8 mouse cellular contexts compared by ENCODE assay signal in genomic region chr2:128967661-128968441, GRCm38 (mm10). TPM values are rescaled to one million over a fixed set of nuclear protein-coding genes. Genes with fewer than 3 reads are reported as not detected.
DNase-seq lines count a peak whose midpoint lies in the region; ATAC-seq and TF ChIP-seq lines count a peak whose summit lies in the region.

TSS of gene Gm10762 (minus strand) at chr2:128967725.

- under 1% methylated on average over 80 of the region's 80 CpGs for WGBS in forebrain, embryonic 10.5 days
- WGBS in heart, embryonic 15.5 days: under 1% methylated on average over 58 of the region's 80 CpGs
- WGBS in liver, embryonic 16.5 days (ENCODE audit: insufficient replicate concordance): under 1% methylated on average over 65 of the region's 80 CpGs
- under 1% methylated on average over 74 of the region's 80 CpGs for WGBS in neural tube, embryonic 12.5 days
- WGBS in stomach, postnatal 0 days: under 1% methylated on average over 61 of the region's 80 CpGs

- TF ChIP-seq EP300 in stomach, postnatal 0 days (optimal IDR thresholded peaks at IDR 0.05): peak; percentile 49

- H3K9me3 ChIP-seq in forebrain, embryonic 10.5 days: no peaks in the 10 kb centered on the region
- no peaks in the 10 kb centered on the region; the same call in 1 of the 2 replicates for H3K9me3 ChIP-seq in heart, embryonic 15.5 days (replicated peaks)
- no peaks in the 10 kb centered on the region for H3K9me3 ChIP-seq in liver, embryonic 16.5 days (replicated peaks; ENCODE audit: control insufficient read depth, low read length)
- no peaks in the 10 kb centered on the region for H3K9me3 ChIP-seq in neural tube, embryonic 12.5 days
- H3K9me3 ChIP-seq in stomach, postnatal 0 days (ENCODE audit: control insufficient read depth, low read length): no peaks in the 10 kb centered on the region

- ATAC-seq in heart, embryonic 15.5 days (replicated peaks; ENCODE audit: insufficient number of reproducible peaks, insufficient read depth, low FRiP score, low read depth): peak; percentile 87
- ATAC-seq in liver, embryonic 16.5 days (ENCODE audit: low read depth): peak; percentile 78
- peak; percentile 82 for ATAC-seq in neural tube, embryonic 12.5 days (ENCODE audit: low FRiP score, low read depth)
- peak; percentile 84 for ATAC-seq in stomach, postnatal 0 days (ENCODE audit: low FRiP score, low TSS enrichment)

- H3K27ac ChIP-seq in forebrain, embryonic 10.5 days: peak within 1 kb of the TSS; percentile 100
- H3K27ac ChIP-seq in heart, embryonic 15.5 days: peak within 1 kb of the TSS; percentile 100
- peak within 1 kb of the TSS; percentile 95 for H3K27ac ChIP-seq in liver, embryonic 16.5 days (ENCODE audit: low read length)
- peak within 1 kb of the TSS; percentile 100 for H3K27ac ChIP-seq in neural tube, embryonic 12.5 days
- H3K27ac ChIP-seq in stomach, postnatal 0 days (replicated peaks): peak within 1 kb of the TSS; percentile 99

- H3K4me2 ChIP-seq in heart, embryonic 15.5 days: peak within 1 kb of the TSS; percentile 63
- H3K4me2 ChIP-seq in liver, embryonic 16.5 days (ENCODE audit: low read depth, low read length): peak within 1 kb of the TSS; percentile 83
- peak within 1 kb of the TSS; percentile 60 for H3K4me2 ChIP-seq in neural tube, embryonic 12.5 days (replicated peaks)
- peak within 1 kb of the TSS; percentile 58 for H3K4me2 ChIP-seq in stomach, postnatal 0 days (replicated peaks; ENCODE audit: low read depth)

- H3K9ac ChIP-seq in heart, embryonic 15.5 days: peak within 1 kb of the TSS; percentile 96
- H3K9ac ChIP-seq in liver, embryonic 16.5 days (ENCODE audit: low read depth, low read length): peak within 1 kb of the TSS; percentile 91
- peak within 1 kb of the TSS; percentile 98 for H3K9ac ChIP-seq in neural tube, embryonic 12.5 days
- H3K9ac ChIP-seq in stomach, postnatal 0 days (ENCODE audit: low read length): peak within 1 kb of the TSS; percentile 98

- peak; percentile 71 for DNase-seq in CD4-positive, CD25-positive, alpha-beta regulatory T cell, adult 2 months (ENCODE audit: low read depth, low spot score)
- peak; percentile 30 for DNase-seq in brain, embryonic 18.5 days (ENCODE audit: low read depth, low spot score)
- DNase-seq in forebrain, embryonic 10.5 days (ENCODE audit: extremely low spot score, low spot score): peak; percentile 87
- DNase-seq in kidney, postnatal 25 days: peak; percentile 88 to 93
- DNase-seq in stomach, postnatal 0 days (ENCODE audit: low spot score): peak; percentile 82

- peak within 1 kb of the TSS; percentile 88 for H3K4me3 ChIP-seq in forebrain, embryonic 10.5 days
- peak within 1 kb of the TSS; percentile 81 for H3K4me3 ChIP-seq in heart, embryonic 15.5 days
- H3K4me3 ChIP-seq in liver, embryonic 16.5 days (ENCODE audit: low read depth, low read length): peak within 1 kb of the TSS; percentile 76
- peak within 1 kb of the TSS; percentile 85 for H3K4me3 ChIP-seq in neural tube, embryonic 12.5 days
- H3K4me3 ChIP-seq in stomach, postnatal 0 days (ENCODE audit: low read depth, low read length): peak within 1 kb of the TSS; percentile 97

- H3K27me3 ChIP-seq in forebrain, embryonic 10.5 days (ENCODE audit: poor library complexity, severe bottlenecking): no peaks in the 10 kb centered on the region
- no peaks in the 10 kb centered on the region for H3K27me3 ChIP-seq in heart, embryonic 15.5 days
- H3K27me3 ChIP-seq in liver, embryonic 16.5 days (ENCODE audit: control insufficient read depth, insufficient read depth, low read depth, low read length): no peaks in the 10 kb centered on the region
- H3K27me3 ChIP-seq in neural tube, embryonic 12.5 days (replicated peaks): no peaks in the 10 kb centered on the region
- no peaks in the 10 kb centered on the region for H3K27me3 ChIP-seq in stomach, postnatal 0 days (ENCODE audit: control insufficient read depth, insufficient read depth, low read length)

- TF ChIP-seq CTCF in stomach, postnatal 0 days (IDR thresholded peaks at IDR 0.05; ENCODE audit: low read depth): no peak

- no peaks in the 10 kb centered on the region for H3K36me3 ChIP-seq in forebrain, embryonic 10.5 days (replicated peaks)
- H3K36me3 ChIP-seq in heart, embryonic 15.5 days: no peaks in the 10 kb centered on the region
- H3K36me3 ChIP-seq in liver, embryonic 16.5 days (ENCODE audit: control insufficient read depth, insufficient read depth): no peaks in the 10 kb centered on the region
- no peaks in the 10 kb centered on the region for H3K36me3 ChIP-seq in neural tube, embryonic 12.5 days
- no peaks in the 10 kb centered on the region for H3K36me3 ChIP-seq in stomach, postnatal 0 days (ENCODE audit: control insufficient read depth, insufficient read depth, low read length)

- peaks cover 30% of the 10 kb centered on the region for H3K4me1 ChIP-seq in forebrain, embryonic 10.5 days
- H3K4me1 ChIP-seq in heart, embryonic 15.5 days (replicated peaks): peaks cover 5% of the 10 kb centered on the region
- peaks cover 10% of the 10 kb centered on the region for H3K4me1 ChIP-seq in liver, embryonic 16.5 days (ENCODE audit: control insufficient read depth, low read depth, low read length)
- peaks cover 3% of the 10 kb centered on the region; the same call in 1 of the 2 replicates for H3K4me1 ChIP-seq in neural tube, embryonic 12.5 days
- no peaks in the 10 kb centered on the region for H3K4me1 ChIP-seq in stomach, postnatal 0 days (replicated peaks; ENCODE audit: control insufficient read depth, insufficient read depth)

RNA-seq across cellular contexts. Expression of gene Gm10762, which starts in this region (rescaled TPM):
- 15.3 and 16.3 TPM in 2 replicates for polyA plus RNA-seq in forebrain, embryonic 10.5 days (2016; fragmentation: Nextera tagmentation; extraction: Ambion mirVana)
- polyA plus RNA-seq in heart, embryonic 15.5 days (2015; fragmentation: Nextera tagmentation; extraction: Ambion mirVana): 9.7 and 11.5 TPM in 2 replicates
- polyA plus RNA-seq in liver, embryonic 16.5 days (2015; fragmentation: Nextera tagmentation; extraction: Ambion mirVana): 2.3 and 2.5 TPM in 2 replicates
- 30.2 and 30.6 TPM in 2 replicates for polyA plus RNA-seq in neural tube, embryonic 12.5 days (2016; fragmentation: Nextera tagmentation; extraction: Ambion mirVana)
- 11.5 and 11.8 TPM in 2 replicates for polyA plus RNA-seq in stomach, postnatal 0 days (2015; fragmentation: Nextera tagmentation; extraction: Ambion mirVana)

Comparison
In these comparisons a context has a peak if more than half of its experiments do, and no peak if none do; other contexts are left out.
1. Peak in every context shown above with its lines: DNase-seq, ATAC-seq, H3K4me3 ChIP-seq and H3K27ac ChIP-seq.
2. DNase-seq: peak in every context shown above with its lines; median percentile 90 in kidney, postnatal 25 days; 87 in forebrain, embryonic 10.5 days; 82 in stomach, postnatal 0 days; 71 in CD4-positive, CD25-positive, alpha-beta regulatory T cell, adult 2 months; 30 in brain, embryonic 18.5 days.